Mouse (Mus musculus) olfactory bulb, adult 2 months (tissue): ENCODE results near the gene Caprin2. TPM values are rescaled to one million over a fixed set of nuclear protein-coding genes. Genes with fewer than 3 reads are reported as not detected.
"Not testable (repeated sequence)": the region's sequence is repeated elsewhere in the genome, so short reads cannot be mapped to it uniquely, and the experiment has no call there.

Source experiments
- H3K27ac ChIP-seq: fragments of 200-500 bp; 2 replicates; pipeline ENCODE4 v1.5.1; 2012; ENCODE audit warnings: low read depth, low read length; ENCODE audit not compliant: insufficient read depth
- H3K4me1 ChIP-seq: fragments of 200-500 bp; 2 replicates; pipeline ENCODE4 v1.6.1; 2012; ENCODE audit warnings: low read length; ENCODE audit not compliant: control insufficient read depth, insufficient read depth
- H3K4me3 ChIP-seq: fragments of 200-500 bp; 2 replicates; pipeline ENCODE4 v1.5.1; 2012; ENCODE audit warnings: mild to moderate bottlenecking, low read depth, low read length, moderate library complexity; ENCODE audit not compliant: insufficient read depth
- CTCF ChIP-seq: fragments of 200-500 bp; IDR thresholded peaks from 2 replicates; pipeline ENCODE4 v1.5.1; 2012; ENCODE audit warnings: low read depth, mild to moderate bottlenecking, low read length, moderate library complexity; ENCODE audit not compliant: insufficient read depth
- POLR2A ChIP-seq: fragments of 200-500 bp; IDR thresholded peaks from 2 replicates; pipeline ENCODE4 v1.6.1; 2012; ENCODE audit warnings: mild to moderate bottlenecking, low read depth, low read length, moderate library complexity; ENCODE audit not compliant: insufficient read depth
- WGBS: fragments of 180-500 bp; shearing (Covaris S2); methylation state at CpG from one replicate; pipeline ENCODE4 v1.1.7; 2018; 5-methylcytosine and 5-hydroxymethylcytosine counted together
- polyA plus RNA-seq: library from polyadenylated mRNA; stranded (reverse); fragments of >200 nt; gene quantifications from 2 replicates; pipeline ENCODE4 v1.2.4, GENCODE M21; 2012; ENCODE audit warnings: low replicate concordance; ENCODE audit not compliant: missing spikeins, insufficient read depth, insufficient read length

Caprin2 gene
- polyA plus RNA-seq, 1 experiment = not detected

- no peaks in the 10 kb centered on the region for H3K4me1 ChIP-seq
- WGBS = 88% methylated on average over 6 of the region's 6 CpGs
- no peak overlapping the region for H3K4me3 ChIP-seq
- TF ChIP-seq CTCF = no peak
- H3K27ac ChIP-seq = no peak overlapping the region
Measured at GRCm38 (mm10) chr6:148931281-148931680, 35.2 kb upstream of the Caprin2 start.

GRCm38 (mm10) chr6:148918841-148919398 is 22.9 kb upstream of the Caprin2 start:
- no peak overlapping the region for H3K4me3 ChIP-seq
- TF ChIP-seq CTCF (no peak), POLR2A (no peak)
- H3K4me1 ChIP-seq = no peaks in the 10 kb centered on the region
- H3K27ac ChIP-seq = no peak overlapping the region

GRCm38 (mm10) chr6:148917672-148918071 is 21.6 kb upstream of the Caprin2 start:
- 53% methylated on average over 1 of the region's 1 CpGs for WGBS
- Histone ChIP-seq H3K4me1 (no peaks in the 10 kb centered on the region), H3K4me3 (no peak overlapping the region), H3K27ac (no peak overlapping the region)
- TF ChIP-seq CTCF (no peak), POLR2A (no peak)

- H3K4me3 ChIP-seq = no peak overlapping the region
- H3K4me1 ChIP-seq = no peaks in the 10 kb centered on the region
- no peak overlapping the region for H3K27ac ChIP-seq
- TF ChIP-seq CTCF = no peak
- no peak for TF ChIP-seq POLR2A
- 58% methylated on average over 3 of the region's 3 CpGs for WGBS
Measured at GRCm38 (mm10) chr6:148916817-148917216, 20.8 kb upstream of the Caprin2 start.

GRCm38 (mm10) chr6:148913938-148914337 is 17.9 kb upstream of the Caprin2 start:
- Histone ChIP-seq H3K4me1 (no peaks in the 10 kb centered on the region), H3K27ac (no peak overlapping the region), H3K4me3 (no peak overlapping the region)
- 8% methylated on average over 2 of the region's 2 CpGs for WGBS
- TF ChIP-seq CTCF (no peak), POLR2A (no peak)

- not testable (repeated sequence) for H3K4me1 ChIP-seq, H3K4me3 ChIP-seq, H3K27ac ChIP-seq
- WGBS = 83% methylated on average over 8 of the region's 8 CpGs
Measured at GRCm38 (mm10) chr6:148911906-148912305, 15.9 kb upstream of the Caprin2 start.

GRCm38 (mm10) chr6:148906958-148907357 is 10.9 kb upstream of the Caprin2 start:
- TF ChIP-seq POLR2A (no peak), CTCF (no peak)
- H3K27ac ChIP-seq = no peak overlapping the region
- H3K4me3 ChIP-seq = no peak overlapping the region
- 92% methylated on average over 9 of the region's 9 CpGs for WGBS
- H3K4me1 ChIP-seq = no peaks in the 10 kb centered on the region

GRCm38 (mm10) chr6:148902728-148903127 is 6.7 kb upstream of the Caprin2 start:
- no peak for TF ChIP-seq POLR2A
- no peak for TF ChIP-seq CTCF
- Histone ChIP-seq H3K4me3 (no peak overlapping the region), H3K27ac (no peak overlapping the region), H3K4me1 (no peaks in the 10 kb centered on the region)
- 83% methylated on average over 3 of the region's 3 CpGs for WGBS

GRCm38 (mm10) chr6:148896507-148896851 is 442 bp upstream of the Caprin2 start:
- TF ChIP-seq POLR2A (no peak), CTCF (no peak)
- Histone ChIP-seq H3K4me1 (peaks cover 3% of the 10 kb centered on the region), H3K4me3 (peak overlapping the region; percentile 59), H3K27ac (peak overlapping the region; percentile 47; the same call in 1 of the 2 replicates)
- 30% methylated on average over 6 of the region's 6 CpGs for WGBS
